Mouse (Mus musculus): ENCODE measurements at regions not wholly inside any gene's neighbourhood (a gene's known extent, or its start where the extent isn't known, plus 50 kb on each side); places are given as distances from the start of the nearest gene placed in this dataset.

DNA sequence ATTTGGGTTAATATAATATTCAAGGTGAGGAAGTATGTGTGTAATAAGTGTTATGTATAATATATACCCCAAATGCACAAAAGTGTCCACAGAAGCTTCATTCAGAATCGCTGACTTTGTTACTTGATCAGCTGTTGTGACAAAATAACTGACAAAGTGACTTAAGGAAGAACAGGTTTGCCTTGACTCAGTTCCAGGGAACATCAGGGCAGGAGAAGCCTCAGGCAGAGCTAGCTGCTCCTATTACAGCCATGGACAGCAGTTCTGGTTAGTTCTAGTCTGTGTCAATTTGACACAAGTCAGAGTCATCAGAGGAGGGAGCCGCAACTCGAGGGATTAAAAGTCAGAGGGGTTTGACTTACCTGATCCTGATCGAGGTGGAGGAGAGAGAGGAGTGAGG, 79.3 kb upstream of the Rapgef5 start:
- TF ChIP-seq HCFC1 (IDR thresholded peaks at IDR 0.05; ENCODE audit: borderline replicate concordance, insufficient read depth, low read length): no peak
- no peak for TF ChIP-seq ZC3H11A (IDR thresholded peaks at IDR 0.05; ENCODE audit: borderline replicate concordance, low read depth, low read length)
- no peak for TF ChIP-seq MAFK (IDR thresholded peaks at IDR 0.05; ENCODE audit: insufficient read depth, low read depth, low read length)

Data from ES-E14 (cell line).